Mouse (Mus musculus): ENCODE data around the gene Scgb2b11. TPM values are rescaled to one million over a fixed set of nuclear protein-coding genes. Genes with fewer than 3 reads are reported as not detected.
"Not testable (repeated sequence)": the region's sequence is repeated elsewhere in the genome, so short reads cannot be mapped to it uniquely, and the experiment has no call there.

Scgb2b11 gene
- total RNA-seq (2017): not detected in 2 replicates

DNA sequence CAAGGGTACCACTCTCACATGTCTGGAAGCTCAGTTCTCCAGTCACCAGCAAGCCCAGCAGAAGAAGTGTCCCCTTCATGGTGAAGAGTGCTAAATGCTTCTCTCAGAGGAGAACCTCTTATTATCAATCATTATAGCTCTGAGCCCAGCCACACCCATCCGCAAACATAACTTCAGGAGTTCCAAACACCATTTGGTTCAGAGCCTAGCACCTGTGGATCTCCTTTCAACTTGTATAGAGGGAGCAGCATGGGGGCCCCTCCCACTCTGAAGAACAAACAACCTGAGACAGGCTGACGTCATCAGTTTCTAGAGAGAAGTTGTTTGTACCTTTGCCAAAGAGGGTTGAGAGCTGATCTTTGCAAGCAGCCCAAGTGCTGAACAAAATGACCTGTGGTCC is at the start of gene Scgb2b11:
Gene Scgb2b11, minus strand, starts transcription at position 101 of the 400 bp plus-strand sequence.
- ATAC-seq (replicated peaks; ENCODE audit: low read depth, poor library complexity, severe bottlenecking): not testable (repeated sequence)

DNA sequence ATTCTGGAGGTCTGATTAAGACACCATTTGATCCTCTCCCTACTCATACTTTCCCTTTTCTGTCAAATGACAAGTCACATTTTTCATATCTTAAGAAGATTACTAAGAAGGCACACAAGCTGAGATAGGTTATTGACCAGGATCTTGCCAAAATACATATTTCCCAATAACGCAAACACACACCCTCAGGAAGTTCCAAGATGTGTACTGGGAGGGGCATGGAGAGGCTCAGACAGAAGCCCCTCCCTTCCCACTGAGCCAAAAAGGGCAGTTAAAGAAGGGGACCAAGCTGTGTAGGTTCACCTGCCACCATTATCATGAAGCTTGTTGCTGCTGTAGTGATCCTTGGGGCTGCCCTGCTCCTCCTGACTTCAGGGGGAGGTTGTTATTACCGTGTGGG is 11.6 kb upstream of the Scgb2b11 start, which contains the start of gene Scgb1b11:
Gene Scgb1b11, plus strand, starts transcription at position 301 of the 400 bp plus-strand sequence.
- not testable (repeated sequence) for ATAC-seq (replicated peaks; ENCODE audit: low read depth, poor library complexity, severe bottlenecking)

Other genes starting within 250 kb of the Scgb2b11 start
- gene Scgb1b10, start 110.3 kb downstream of the Scgb2b11 start, total RNA-seq (2017): not detected in 2 replicates
- gene Scgb1b11, start 11.7 kb upstream of the Scgb2b11 start, total RNA-seq (2017): not detected in 2 replicates
- not detected in 2 replicates for gene Scgb2b12, start 116.1 kb upstream of the Scgb2b11 start, total RNA-seq (2017)
- not detected in 2 replicates for gene Scgb1b12, start 123.0 kb upstream of the Scgb2b11 start, total RNA-seq (2017)
- gene Scgb1b29, start 230.4 kb upstream of the Scgb2b11 start, total RNA-seq (2017): not detected in 2 replicates